Mouse (Mus musculus) heart, adult 2 months (tissue): ENCODE measurements around the gene Zbtb25.

Experiments used
- CTCF ChIP-seq: fragments of 200-600 bp; IDR thresholded peaks from 2 replicates; pipeline ENCODE4 v1.8.1; 2022; ENCODE audit warnings: antibody characterized with exemption, mild to moderate bottlenecking, moderate library complexity
- EP300 ChIP-seq: fragments of 200-500 bp; IDR thresholded peaks from 2 replicates; pipeline ENCODE4 v1.6.1; 2011; ENCODE audit warnings: low read depth, low read length, control low read depth; ENCODE audit not compliant: insufficient read depth
- POLR2A ChIP-seq: fragments of 200-500 bp; IDR thresholded peaks from 2 replicates; pipeline ENCODE4 v1.6.1; 2011; ENCODE audit warnings: mild to moderate bottlenecking, low read depth, low read length, control low read depth; ENCODE audit not compliant: insufficient read depth

DNA sequence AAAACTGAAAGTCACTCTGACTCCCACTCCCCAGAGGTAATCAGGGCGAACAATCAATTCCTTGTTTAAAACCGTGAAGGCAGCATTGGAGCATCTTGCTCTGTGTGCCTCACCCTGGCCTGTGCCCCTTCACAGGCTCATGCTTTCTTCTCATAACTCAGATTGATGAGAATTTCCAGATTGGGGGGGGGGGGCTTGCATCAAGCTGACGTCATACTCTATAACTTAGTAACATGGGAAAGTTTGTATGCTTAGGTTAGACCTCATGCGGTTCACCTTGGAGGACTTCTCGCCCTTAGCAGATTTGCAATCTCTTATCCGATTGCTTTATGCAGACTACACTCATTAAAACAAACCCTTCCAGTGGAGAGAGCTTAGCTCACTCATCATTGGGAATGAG is 4.6 kb upstream of the Zbtb25 start:
- TF ChIP-seq POLR2A, result no peak
- TF ChIP-seq CTCF, result no peak
- TF ChIP-seq EP300, result no peak
